Mouse (Mus musculus): ENCODE results near the gene Uts2r.

Uts2r gene

GRCm38 (mm10) chr11:121173203-121173602 is 13.1 kb downstream of the Uts2r start:
- no peak for DNase-seq

- DNase-seq, result no peak
Measured at GRCm38 (mm10) chr11:121174234-121174633, 14.2 kb downstream of the Uts2r start.

GRCm38 (mm10) chr11:121176285-121177270 is 16.5 kb downstream of the Uts2r start:
- DNase-seq, result peak in 1 of 2 experiments; percentile 15

GRCm38 (mm10) chr11:121189681-121190080 is 29.6 kb downstream of the Uts2r start:
- no peak for DNase-seq

DNA sequence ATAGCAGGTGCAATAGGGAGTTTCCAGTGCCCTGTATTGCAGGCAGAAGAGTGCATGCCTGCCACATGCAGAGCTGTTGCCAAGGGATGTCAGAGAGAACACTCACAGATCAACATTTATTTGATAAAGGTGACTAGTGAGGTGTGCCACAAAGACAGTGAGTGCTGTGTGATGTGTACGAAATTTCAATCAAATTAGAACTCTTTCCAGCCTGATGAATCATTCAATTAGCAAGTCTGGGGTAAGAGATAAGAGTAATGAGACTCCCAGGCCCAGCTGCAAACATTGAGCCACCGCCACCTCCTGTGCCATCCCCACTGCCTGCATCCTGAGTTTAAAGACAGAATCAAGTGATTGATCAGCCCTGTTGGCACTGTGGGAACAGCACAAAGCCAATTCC is 32.7 kb downstream of the Uts2r start:
- no peak for DNase-seq

DNA sequence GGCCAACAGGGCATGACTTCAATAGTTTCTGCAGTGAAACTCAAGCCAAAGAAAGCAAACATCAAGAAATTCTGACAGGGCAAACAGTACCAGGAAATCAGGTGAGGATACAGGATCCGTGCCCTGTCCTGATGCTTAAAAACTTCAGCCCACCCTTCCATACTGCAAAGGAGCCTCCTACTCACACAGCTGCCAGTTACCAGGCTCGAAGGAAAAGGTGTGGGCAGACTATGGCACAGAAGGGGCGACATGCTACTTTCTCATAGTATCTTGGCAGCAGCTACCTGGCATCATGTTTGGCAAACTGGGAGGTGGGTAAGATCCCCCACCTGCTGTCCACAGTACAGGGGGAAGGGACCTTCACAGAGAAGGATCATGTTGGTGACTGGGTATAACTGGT is 33.3 kb downstream of the Uts2r start:
- no peak for DNase-seq

- DNase-seq, result no peak
Measured at GRCm38 (mm10) chr11:121198622-121199021, 38.6 kb downstream of the Uts2r start.

GRCm38 (mm10) chr11:121199851-121200250 is 39.8 kb downstream of the Uts2r start:
- no peak for DNase-seq

- DNase-seq, result no peak
Measured at GRCm38 (mm10) chr11:121200781-121201180, 40.7 kb downstream of the Uts2r start.

GRCm38 (mm10) chr11:121201436-121202198 is 41.5 kb downstream of the Uts2r start:
- no peak for DNase-seq

DNA sequence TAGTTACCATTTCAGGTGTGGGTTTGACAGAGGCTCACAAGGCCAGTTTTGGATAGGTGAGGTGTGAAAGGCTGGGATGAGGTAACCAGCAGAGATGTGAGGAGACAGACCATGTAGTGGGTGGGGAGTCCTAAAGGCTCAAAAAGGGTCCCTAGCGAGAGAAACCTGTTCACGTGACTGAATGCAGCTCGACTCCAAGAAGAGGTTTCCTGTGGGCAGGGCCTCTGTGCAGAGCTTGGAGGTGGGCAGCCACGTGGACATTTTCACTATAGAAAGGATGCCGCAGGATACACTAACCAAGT is 43.7 kb downstream of the Uts2r start:
- no peak for DNase-seq

GRCm38 (mm10) chr11:121204161-121205006 is 44.3 kb downstream of the Uts2r start, which contains the start of the genes Hexdc and Ogfod3:
TSS of gene Hexdc (plus strand) at chr11:121204433.
TSS of gene Ogfod3 (minus strand) at chr11:121204711.
- peak; percentile 88 to 93 for DNase-seq

All from thymus, adult 18-20 months (tissue).